Mouse (Mus musculus) hindbrain, embryonic 12.5 days (tissue): ENCODE measurements around the gene Mettl6. TPM values are rescaled to one million over a fixed set of nuclear protein-coding genes. Genes with fewer than 3 reads are reported as not detected.
A peak's percentile ranks its signal among the peaks of the same experiment; 100 is the strongest.

Experiments used
- ATAC-seq: fragments of 200-750 bp; cut with Nextera tagmentation; 2 replicates; pipeline ENCODE4 v1.8.0; 2017; ENCODE audit warnings: moderate TSS enrichment; ENCODE audit not compliant: low FRiP score
- H3K27ac ChIP-seq: fragments of 300-500 bp; sonication (generic); 2 replicates; pipeline ENCODE4 v1.5.1; 2016; ENCODE audit warnings: mild to moderate bottlenecking
- H3K27me3 ChIP-seq: fragments of 300-500 bp; sonication (generic); 2 replicates; pipeline ENCODE4 v1.6.1; 2016; ENCODE audit warnings: mild to moderate bottlenecking
- H3K36me3 ChIP-seq: fragments of 300-500 bp; sonication (generic); 2 replicates; pipeline ENCODE4 v1.6.1; 2016; ENCODE audit warnings: mild to moderate bottlenecking
- H3K4me1 ChIP-seq: fragments of 300-500 bp; sonication (generic); 2 replicates; pipeline ENCODE4 v1.6.1; 2016
- H3K4me2 ChIP-seq: fragments of 300-500 bp; sonication (generic); replicated peaks from 2 replicates; pipeline ENCODE4 v1.6.1; 2016; ENCODE audit warnings: mild to moderate bottlenecking
- H3K4me3 ChIP-seq: fragments of 300-500 bp; sonication (generic); 2 replicates; pipeline ENCODE4 v1.5.1; 2016; ENCODE audit warnings: mild to moderate bottlenecking
- H3K9ac ChIP-seq: fragments of 300-500 bp; sonication (generic); 2 replicates; pipeline ENCODE4 v1.6.1; 2016; ENCODE audit warnings: mild to moderate bottlenecking, moderate library complexity
- H3K9me3 ChIP-seq: fragments of 300-500 bp; sonication (generic); replicated peaks from 2 replicates; pipeline ENCODE4 v1.6.1; 2016; ENCODE audit warnings: mild to moderate bottlenecking
- WGBS: fragments of 180-500 bp; shearing (Covaris S2); methylation state at CpG from one replicate; pipeline ENCODE4 v1.1.7; 2016; 5-methylcytosine and 5-hydroxymethylcytosine counted together
- polyA plus RNA-seq: library from polyadenylated mRNA; unstranded; fragments of >200 nt; fragmentation: Nextera tagmentation; extraction: Ambion mirVana; gene quantifications from 2 replicates; pipeline ENCODE4 v1.2.1, GENCODE M21; 2016

The Mettl6 gene
- polyA plus RNA-seq, 1 experiment from 2014 or later: 62.6 TPM

GRCm38 (mm10) chr14:31437826-31438529 lies 56.9 kb downstream of the Mettl6 start:
- no peak overlapping the region for H3K27ac ChIP-seq

DNA sequence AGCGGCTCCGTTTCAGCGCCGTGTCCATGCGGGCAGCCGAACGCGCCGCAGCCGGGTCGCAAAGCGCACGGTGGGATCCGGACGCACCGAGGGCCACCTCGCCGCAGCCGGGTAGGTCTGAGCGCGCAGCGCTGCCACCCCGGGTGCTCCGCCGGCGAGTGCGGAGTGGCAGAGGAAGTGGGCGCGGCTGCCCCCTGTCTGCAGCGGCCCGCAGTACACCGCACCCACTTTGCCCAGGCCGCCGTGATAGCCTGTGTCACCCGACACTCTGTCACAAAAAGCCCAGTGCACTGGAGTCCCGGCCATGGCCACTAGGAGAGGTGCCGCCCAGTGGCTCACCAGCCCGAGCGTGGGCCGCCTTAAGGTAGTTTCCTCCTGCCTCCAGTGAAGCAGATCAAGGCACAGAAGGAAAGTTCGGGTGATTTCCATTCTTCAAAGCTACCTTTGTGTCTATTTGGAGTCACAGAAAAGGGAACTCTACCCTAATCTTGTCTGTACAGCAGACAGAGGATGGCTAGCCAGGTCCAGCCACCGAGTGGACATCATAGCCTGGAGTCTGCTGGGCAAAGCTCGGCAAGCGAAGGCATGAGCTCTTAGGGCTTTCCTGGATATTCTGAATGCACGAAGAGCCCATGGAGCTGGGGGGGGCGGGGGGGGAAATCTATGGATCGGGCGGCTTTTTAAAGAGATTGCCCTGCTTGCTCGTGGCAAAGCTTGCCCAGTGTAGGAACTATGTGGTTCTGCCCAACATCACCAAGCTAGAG lies 58.7 kb downstream of the Mettl6 start, which contains the start of gene Sh3bp5:
Gene Sh3bp5 (minus strand): TSS at position 149 of the 764 bp plus-strand sequence.
- peak within 1 kb of the TSS; percentile 92 for H3K27ac ChIP-seq
- peaks cover 11% of the 10 kb centered on the region; the same call in 1 of the 2 replicates for H3K27me3 ChIP-seq
- peak within 1 kb of the TSS; percentile 90 for H3K4me2 ChIP-seq
- 8% methylated on average over 48 of the region's 49 CpGs for WGBS
- ATAC-seq: peak; percentile 95
- no peaks in the 10 kb centered on the region for H3K9me3 ChIP-seq
- no peaks in the 10 kb centered on the region for H3K36me3 ChIP-seq
- H3K4me1 ChIP-seq: peaks cover 19% of the 10 kb centered on the region
- H3K4me3 ChIP-seq: peak within 1 kb of the TSS; percentile 82
- peak within 1 kb of the TSS; percentile 89 for H3K9ac ChIP-seq

More at GRCm38 (mm10) chr14:31437826-31438529, 56.9 kb downstream of the Mettl6 start:
- Histone ChIP-seq H3K27me3 (peaks cover 11% of the 10 kb centered on the region; the same call in 1 of the 2 replicates), H3K9me3 (no peaks in the 10 kb centered on the region), H3K4me3 (no peak overlapping the region), H3K9ac (no peak overlapping the region), H3K4me1 (peaks cover 16% of the 10 kb centered on the region), H3K36me3 (no peaks in the 10 kb centered on the region), H3K4me2 (no peak overlapping the region)
- WGBS: 72% methylated on average over 8 of the region's 8 CpGs
- no peak for ATAC-seq

- WGBS: under 1% methylated on average over 53 of the region's 53 CpGs
- peak overlapping the region; percentile 89 for H3K9ac ChIP-seq
- ATAC-seq: peak; percentile 78
These were observed 59.6 kb downstream of the Mettl6 start for GRCm38 (mm10) chr14:31435018-31435915.

GRCm38 (mm10) chr14:31434426-31434825 lies 60.4 kb downstream of the Mettl6 start:
- H3K4me2 ChIP-seq: peak overlapping the region; percentile 90
- peaks cover 19% of the 10 kb centered on the region for H3K4me1 ChIP-seq
- H3K4me3 ChIP-seq: peak overlapping the region; percentile 82
- H3K36me3 ChIP-seq: 0 out of 2 replicates have a peak, but pooled peaks cover 4% of the 10 kb centered on the region
- 46% methylated on average over 5 of the region's 5 CpGs for WGBS
- no peak for ATAC-seq
- H3K9ac ChIP-seq: no peak overlapping the region
- H3K9me3 ChIP-seq: no peaks in the 10 kb centered on the region
- H3K27ac ChIP-seq: no peak overlapping the region
- H3K27me3 ChIP-seq: peaks cover 11% of the 10 kb centered on the region; the same call in 1 of the 2 replicates

More at GRCm38 (mm10) chr14:31435018-31435915, 59.6 kb downstream of the Mettl6 start:
- no peaks in the 10 kb centered on the region for H3K9me3 ChIP-seq
- peak overlapping the region; percentile 92 for H3K27ac ChIP-seq
- peak overlapping the region; percentile 90 for H3K4me2 ChIP-seq
- peak overlapping the region; percentile 82 for H3K4me3 ChIP-seq
- peaks cover 19% of the 10 kb centered on the region for H3K4me1 ChIP-seq
- 0 out of 2 replicates have a peak, but pooled peaks cover 4% of the 10 kb centered on the region for H3K36me3 ChIP-seq
- peaks cover 11% of the 10 kb centered on the region; the same call in 1 of the 2 replicates for H3K27me3 ChIP-seq

- Histone ChIP-seq H3K4me3 (peak overlapping the region; percentile 82), H3K27me3 (peaks cover 11% of the 10 kb centered on the region; the same call in 1 of the 2 replicates), H3K36me3 (0 out of 2 replicates have a peak, but pooled peaks cover 4% of the 10 kb centered on the region), H3K27ac (no peak overlapping the region), H3K4me1 (peaks cover 19% of the 10 kb centered on the region), H3K9ac (0 out of 2 replicates have a peak overlapping the region, but pooled peaks have one; percentile 0), H3K9me3 (no peaks in the 10 kb centered on the region), H3K4me2 (peak overlapping the region; percentile 90)
- ATAC-seq: no peak
- WGBS: 14% methylated on average over 7 of the region's 7 CpGs
These were observed 60.9 kb downstream of the Mettl6 start for GRCm38 (mm10) chr14:31433851-31434360.

DNA sequence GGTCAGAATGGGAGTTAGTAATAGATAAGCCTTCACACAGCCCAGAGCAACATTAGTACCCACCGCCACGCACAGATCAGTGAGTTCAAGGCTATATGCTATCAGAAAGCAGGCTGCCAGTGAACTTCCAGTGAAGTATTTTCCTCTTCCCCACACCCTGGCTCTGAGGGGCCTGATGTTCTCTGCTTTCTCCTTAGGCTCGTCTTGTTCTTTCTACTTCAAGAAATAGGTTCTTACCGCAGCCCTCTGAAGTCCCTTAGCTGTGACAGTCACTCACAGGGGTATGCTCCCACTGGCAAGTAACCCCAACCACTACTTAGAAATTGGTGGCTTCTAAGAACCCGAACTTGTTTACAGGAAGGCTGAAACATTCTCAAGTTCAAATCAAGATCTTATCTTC lies 61.7 kb downstream of the Mettl6 start:
- no peaks in the 10 kb centered on the region for H3K9me3 ChIP-seq
- 74% methylated on average over 5 of the region's 5 CpGs for WGBS

DNA sequence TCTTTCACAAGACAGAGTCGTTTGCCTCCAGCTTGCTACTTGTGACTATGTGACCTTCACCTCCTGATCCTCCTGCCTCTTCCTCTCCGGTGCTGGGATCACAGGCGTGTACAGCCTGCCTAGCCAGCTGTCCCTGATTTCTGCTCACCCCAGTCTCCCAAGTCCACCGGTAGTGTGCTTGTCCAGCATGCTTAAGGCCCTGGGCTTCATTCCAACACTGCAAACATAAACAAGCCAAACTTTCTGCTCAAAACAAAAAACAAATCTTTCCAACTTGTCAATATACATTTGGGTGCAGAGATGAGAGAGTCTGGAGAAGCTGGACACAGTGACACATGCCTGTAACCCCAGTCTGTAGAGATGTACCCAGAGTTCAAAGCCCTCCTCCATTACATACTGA lies 62.4 kb downstream of the Mettl6 start:
- peaks cover 15% of the 10 kb centered on the region; the same call in 1 of the 2 replicates for H3K36me3 ChIP-seq
- H3K9ac ChIP-seq: no peak overlapping the region
- no peak for ATAC-seq
- H3K27me3 ChIP-seq: peaks cover 11% of the 10 kb centered on the region; the same call in 1 of the 2 replicates
- no peaks in the 10 kb centered on the region for H3K9me3 ChIP-seq
- H3K27ac ChIP-seq: no peak overlapping the region
- no peak overlapping the region for H3K4me2 ChIP-seq
- WGBS: 43% methylated on average over 4 of the region's 4 CpGs
- H3K4me3 ChIP-seq: no peak overlapping the region
- H3K4me1 ChIP-seq: peaks cover 24% of the 10 kb centered on the region

More for the DNA sequence above, 61.7 kb downstream of the Mettl6 start:
- peaks cover 24% of the 10 kb centered on the region for H3K4me1 ChIP-seq
- H3K4me2 ChIP-seq: no peak overlapping the region; the same call in 1 of the 2 replicates
- H3K36me3 ChIP-seq: peaks cover 9% of the 10 kb centered on the region; the same call in 1 of the 2 replicates
- ATAC-seq: no peak
- no peak overlapping the region for H3K9ac ChIP-seq
- peaks cover 11% of the 10 kb centered on the region; the same call in 1 of the 2 replicates for H3K27me3 ChIP-seq
- no peak overlapping the region for H3K4me3 ChIP-seq
- no peak overlapping the region for H3K27ac ChIP-seq

GRCm38 (mm10) chr14:31431789-31432330 lies 63.0 kb downstream of the Mettl6 start:
- Histone ChIP-seq H3K27me3 (peaks cover 7% of the 10 kb centered on the region; the same call in 1 of the 2 replicates), H3K4me3 (no peak overlapping the region), H3K4me1 (peaks cover 24% of the 10 kb centered on the region), H3K36me3 (peaks cover 19% of the 10 kb centered on the region; the same call in 1 of the 2 replicates), H3K9me3 (no peaks in the 10 kb centered on the region), H3K4me2 (no peak overlapping the region), H3K27ac (no peak overlapping the region), H3K9ac (no peak overlapping the region)
- WGBS: 77% methylated on average over 3 of the region's 3 CpGs
- no peak for ATAC-seq

- Histone ChIP-seq H3K27me3 (peaks cover 3% of the 10 kb centered on the region; the same call in 1 of the 2 replicates), H3K4me2 (no peak overlapping the region), H3K36me3 (peaks cover 32% of the 10 kb centered on the region), H3K4me1 (peaks cover 21% of the 10 kb centered on the region), H3K9me3 (0 out of 2 replicates have a peak, but pooled peaks cover 6% of the 10 kb centered on the region), H3K9ac (no peak overlapping the region), H3K4me3 (no peak overlapping the region), H3K27ac (no peak overlapping the region)
- WGBS: 66% methylated on average over 5 of the region's 5 CpGs
- ATAC-seq: no peak
These were observed 65.8 kb downstream of the Mettl6 start for GRCm38 (mm10) chr14:31429004-31429395.

- Histone ChIP-seq H3K27me3 (no peaks in the 10 kb centered on the region), H3K9me3 (0 out of 2 replicates have a peak, but pooled peaks cover 6% of the 10 kb centered on the region), H3K4me1 (peaks cover 19% of the 10 kb centered on the region), H3K9ac (no peak overlapping the region), H3K27ac (no peak overlapping the region), H3K4me3 (no peak overlapping the region), H3K36me3 (peaks cover 32% of the 10 kb centered on the region), H3K4me2 (no peak overlapping the region)
- ATAC-seq: no peak
- WGBS: 78% methylated on average over 15 of the region's 15 CpGs
These were observed 66.4 kb downstream of the Mettl6 start for GRCm38 (mm10) chr14:31428211-31429003.
